Mouse (Mus musculus): ENCODE measurements around the gene Irak2.
A peak's percentile ranks its signal among the peaks of the same experiment; 100 is the strongest.
"Not testable (repeated sequence)": the region's sequence is repeated elsewhere in the genome, so short reads cannot be mapped to it uniquely, and the experiment has no call there.

The Irak2 gene

DNA sequence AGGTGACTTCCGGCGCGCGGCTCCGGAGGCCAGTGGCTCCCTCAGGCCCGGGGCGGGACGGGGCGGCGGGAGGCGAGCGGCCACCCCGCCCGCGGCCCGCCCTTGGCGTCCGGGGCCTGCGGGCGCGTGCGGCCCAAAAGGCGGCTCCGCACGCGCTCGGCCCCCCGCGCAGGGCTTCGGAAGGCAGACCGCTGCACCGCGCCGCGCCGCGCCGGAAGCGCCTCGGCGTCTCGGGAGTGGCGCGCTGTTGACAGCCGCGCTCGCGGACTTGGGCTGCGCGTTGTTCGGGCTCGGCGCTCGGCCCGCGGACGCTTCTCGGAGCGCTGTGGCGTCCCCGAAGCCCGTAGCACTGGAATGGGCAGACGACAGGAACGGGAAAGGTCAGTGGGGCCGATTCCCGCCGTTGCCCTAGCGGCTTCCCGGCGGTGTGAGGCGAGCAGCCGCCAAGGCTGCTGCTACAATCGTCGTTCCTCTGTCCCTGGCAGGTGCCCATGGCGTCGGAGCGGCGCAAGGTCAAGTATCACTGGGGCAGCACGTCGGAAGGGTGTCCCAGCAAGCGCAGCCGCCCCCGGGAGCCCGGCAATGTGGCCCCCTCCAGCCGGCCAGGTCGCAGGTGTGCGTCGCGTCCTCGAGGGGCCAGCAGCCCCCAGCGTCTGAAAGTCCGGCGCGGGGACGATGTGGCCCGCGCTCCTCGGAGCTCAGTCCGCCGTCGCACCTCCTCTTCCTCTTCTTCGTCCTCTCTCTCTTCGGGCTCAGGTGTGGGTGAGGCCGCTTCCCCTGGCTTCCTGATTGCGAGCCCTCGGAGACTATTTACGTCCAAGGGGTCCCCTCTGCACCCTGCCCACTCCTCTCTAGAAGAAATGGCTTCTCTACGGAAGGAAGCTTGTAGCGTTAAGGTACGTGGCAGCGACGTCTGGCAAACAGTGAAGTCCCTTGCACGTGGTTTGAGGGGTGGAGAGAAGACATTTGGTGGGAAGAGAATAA lies 59.2 kb downstream of the Irak2 start:
- peak in 1 of 2 experiments; percentile 59 for DNase-seq

DNA sequence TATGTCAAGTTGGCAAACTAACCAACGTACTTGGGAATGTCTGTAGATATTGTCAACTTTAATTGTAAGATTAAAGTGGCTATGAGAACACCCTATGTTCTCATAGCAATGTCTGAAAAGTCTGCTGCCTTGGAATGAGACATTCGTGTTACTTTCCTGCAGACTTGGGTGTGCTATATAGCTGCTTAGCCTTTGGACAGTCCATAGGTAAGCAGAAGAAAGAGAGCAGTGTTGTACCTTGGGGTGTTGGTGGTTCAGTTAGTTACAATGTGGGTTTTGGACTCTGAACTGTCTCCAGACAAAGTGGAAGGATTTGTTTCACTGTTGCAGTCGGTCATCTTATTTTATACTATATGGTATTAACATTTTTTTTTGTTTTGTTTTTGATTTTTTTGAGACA lies 74.5 kb downstream of the Irak2 start:
- no peak for DNase-seq

DNA sequence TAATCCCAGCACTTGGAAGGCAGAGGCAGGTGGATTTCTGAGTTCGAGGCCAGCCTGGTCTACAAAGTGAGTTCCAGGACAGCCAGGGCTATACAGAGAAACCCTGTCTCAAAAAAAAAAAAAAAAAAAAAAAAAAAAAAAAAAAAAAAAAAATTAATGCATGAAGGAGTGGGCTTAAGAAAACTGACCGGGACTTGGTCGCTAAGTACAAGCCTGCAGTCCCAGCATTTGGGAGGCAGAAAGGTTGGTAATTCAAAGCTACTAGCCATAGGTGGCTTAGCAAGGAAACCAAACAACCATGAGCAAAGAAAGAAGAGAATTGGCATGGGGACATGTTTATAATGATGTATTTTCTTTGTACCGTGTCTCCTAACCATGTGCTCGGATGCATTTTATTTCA lies 75.1 kb downstream of the Irak2 start:
- DNase-seq, result not testable (repeated sequence)

DNA sequence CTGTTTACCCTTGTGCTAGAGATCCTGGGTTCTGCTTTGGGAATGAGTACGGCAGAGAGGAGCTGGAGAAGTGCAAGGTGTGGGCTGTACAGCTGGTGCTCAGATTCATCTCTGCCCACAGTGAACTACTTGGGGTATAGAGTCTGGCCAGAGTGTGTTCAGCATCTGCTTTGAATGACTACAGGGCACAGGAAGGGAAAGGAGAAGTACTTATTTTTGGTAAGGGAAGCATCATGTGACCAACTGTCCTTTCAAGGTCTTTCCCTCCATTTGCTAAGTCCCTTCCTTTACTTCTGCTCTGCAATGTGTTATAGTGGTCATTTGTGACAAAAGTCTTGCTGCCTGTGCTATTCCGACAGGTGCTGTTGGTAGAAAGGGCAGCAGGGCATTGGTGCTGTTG lies 76.0 kb downstream of the Irak2 start:
- no peak for DNase-seq

DNA sequence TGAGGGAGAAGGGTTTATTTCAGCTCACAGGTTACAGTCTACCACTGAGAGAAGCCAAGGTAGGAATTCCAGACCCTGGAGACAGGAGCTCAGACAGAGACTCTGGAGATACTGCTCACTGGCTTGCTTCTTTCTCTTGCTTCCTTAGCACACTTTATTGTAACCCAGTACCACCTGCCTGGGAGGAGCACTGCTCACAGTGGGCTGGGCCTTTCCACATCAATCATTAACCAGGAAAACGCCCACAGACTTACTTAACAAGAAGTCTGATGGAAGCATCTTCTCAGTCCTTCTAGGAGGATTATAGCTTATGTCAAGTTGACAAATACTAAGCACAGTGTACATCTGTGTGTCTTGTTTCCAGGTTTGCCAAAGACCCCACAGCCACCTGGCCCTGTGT lies 76.5 kb downstream of the Irak2 start:
- DNase-seq, result no peak

DNA sequence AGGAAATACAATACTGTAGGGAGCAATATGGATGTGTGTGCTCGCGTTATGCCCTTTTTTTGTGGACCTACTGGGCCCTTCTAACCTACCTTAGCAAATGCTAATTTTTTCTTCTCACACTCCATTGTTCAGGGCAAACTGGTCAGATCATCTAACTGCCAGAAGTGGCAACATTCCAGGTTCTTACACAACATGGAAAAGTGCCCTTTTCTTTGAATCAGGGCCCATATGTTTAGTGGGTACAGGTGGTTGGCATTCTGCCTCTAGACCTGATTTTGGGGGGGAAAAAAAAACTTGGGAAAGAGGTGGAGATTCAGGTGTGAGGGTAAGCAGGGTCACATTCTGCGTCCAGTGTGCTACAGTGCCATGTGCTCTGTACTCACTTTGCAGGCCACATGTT lies 79.3 kb downstream of the Irak2 start:
- DNase-seq, result peak in 1 of 2 experiments; percentile 56

DNA sequence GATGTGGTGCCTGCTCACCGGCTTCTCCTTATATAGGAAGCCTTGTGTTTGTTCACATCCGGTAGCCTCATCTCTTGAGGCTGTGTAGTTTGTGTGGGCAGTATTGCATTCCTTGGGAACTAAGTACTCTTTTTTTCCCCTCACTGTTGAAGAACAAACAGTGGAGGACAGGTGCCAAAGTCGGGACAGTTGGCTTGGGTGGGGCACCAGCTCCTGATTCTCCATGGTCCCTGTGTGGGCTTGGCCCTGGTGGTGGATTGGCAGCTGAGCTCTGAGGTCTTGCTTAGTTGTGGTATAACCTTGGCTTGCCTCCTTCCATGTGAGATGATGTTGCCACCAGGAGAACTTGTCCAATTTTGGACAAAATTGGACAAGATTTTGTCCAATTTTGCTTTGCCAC lies 81.6 kb downstream of the Irak2 start, which contains the start of gene Ghrl:
Ghrl (minus strand) TSS at position 3 of the 400 bp plus-strand sequence.
- DNase-seq, result no peak

DNA sequence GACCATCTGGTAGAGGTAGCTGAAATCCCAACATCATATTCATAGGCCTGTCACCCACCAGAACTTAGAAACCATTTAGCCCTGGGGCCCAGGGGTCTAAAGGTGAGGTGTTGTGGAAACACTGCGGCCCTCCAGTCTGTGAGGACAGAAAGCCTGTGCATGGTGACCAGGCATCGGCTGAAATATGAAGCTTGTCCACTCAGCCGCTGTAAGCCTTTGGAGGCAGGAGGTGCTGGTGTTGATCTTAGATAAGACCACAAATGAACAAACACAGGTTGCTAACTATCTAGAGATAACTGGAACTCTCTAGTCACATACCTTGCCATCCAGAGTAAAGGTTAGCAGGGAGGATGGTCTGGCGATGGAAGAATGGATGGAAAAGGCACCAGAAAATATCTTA lies 82.8 kb downstream of the Irak2 start:
- no peak for DNase-seq

DNA sequence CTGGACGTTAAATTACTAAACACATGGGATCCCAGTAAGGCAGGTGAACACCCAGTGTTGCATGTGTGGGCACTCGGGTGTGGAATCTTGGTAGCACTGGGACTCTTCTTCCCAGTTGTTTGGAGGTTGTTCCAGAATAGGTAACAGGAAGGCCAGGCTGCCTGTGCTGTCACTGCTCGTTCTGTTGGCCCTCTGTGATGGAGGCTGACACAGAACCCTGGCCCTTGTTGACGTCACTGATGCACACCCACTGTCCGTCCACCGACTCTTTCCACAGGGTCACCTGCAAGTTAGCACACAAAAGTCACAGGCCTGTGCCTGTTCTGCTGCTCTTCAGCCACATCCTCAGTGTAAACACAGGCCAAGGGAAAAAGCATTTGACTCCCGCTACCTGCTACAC lies 89.9 kb downstream of the Irak2 start:
- no peak for DNase-seq

DNA sequence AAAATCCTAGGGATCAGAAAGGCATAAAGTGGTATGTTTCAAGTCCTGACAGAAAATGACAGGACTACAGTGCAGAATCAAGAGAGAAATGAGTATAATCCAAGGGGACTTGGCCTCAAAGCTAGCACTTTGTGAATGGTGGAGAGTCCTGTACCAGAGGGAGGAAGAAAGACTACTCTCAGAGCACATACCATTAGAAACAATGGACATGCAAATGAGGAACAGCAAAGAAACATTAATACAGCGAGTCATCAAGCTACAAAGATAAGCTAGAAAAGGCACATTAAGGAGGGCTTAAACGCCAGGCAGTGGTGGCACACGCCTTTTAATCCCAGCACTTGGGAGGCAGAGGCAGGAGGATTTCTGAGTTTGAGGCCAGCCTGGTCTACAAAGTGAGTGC lies 93.0 kb downstream of the Irak2 start:
- no peak for DNase-seq

DNA sequence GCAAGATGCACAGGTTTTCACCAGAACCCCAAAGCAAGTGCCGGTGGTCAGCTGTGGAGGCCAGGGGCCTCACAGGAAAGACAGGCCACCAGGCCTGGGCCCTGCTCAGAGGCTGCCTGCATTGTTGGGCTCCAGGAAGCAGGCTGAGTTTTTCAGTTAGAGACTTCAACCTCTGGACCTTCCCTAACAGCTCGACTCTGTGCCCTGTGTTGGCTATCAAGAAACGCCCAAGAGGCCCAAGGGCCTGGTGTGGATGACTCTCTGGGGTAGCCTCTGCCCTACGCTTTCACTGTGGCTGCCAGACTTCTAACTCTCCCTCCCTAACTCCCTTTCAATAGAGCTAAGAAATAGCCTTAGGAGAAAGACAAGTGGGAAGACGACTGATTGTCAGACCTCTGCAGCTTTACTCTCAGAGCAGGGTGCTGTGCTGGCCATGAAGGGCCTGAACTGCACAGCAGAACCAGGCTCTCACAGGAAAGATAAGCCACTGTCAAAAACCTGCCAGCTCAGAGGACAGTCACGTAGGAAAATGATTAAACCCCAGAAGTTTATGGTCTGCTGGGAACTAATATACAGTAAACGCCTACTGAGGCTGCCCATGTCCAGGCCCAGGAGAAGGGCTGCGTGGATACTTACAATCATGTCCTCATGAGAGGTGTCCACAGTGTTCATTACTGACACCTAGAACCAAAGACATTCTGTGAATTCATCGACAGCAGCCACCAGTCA lies 99.2 kb downstream of the Irak2 start:
- DNase-seq, result no peak

DNA sequence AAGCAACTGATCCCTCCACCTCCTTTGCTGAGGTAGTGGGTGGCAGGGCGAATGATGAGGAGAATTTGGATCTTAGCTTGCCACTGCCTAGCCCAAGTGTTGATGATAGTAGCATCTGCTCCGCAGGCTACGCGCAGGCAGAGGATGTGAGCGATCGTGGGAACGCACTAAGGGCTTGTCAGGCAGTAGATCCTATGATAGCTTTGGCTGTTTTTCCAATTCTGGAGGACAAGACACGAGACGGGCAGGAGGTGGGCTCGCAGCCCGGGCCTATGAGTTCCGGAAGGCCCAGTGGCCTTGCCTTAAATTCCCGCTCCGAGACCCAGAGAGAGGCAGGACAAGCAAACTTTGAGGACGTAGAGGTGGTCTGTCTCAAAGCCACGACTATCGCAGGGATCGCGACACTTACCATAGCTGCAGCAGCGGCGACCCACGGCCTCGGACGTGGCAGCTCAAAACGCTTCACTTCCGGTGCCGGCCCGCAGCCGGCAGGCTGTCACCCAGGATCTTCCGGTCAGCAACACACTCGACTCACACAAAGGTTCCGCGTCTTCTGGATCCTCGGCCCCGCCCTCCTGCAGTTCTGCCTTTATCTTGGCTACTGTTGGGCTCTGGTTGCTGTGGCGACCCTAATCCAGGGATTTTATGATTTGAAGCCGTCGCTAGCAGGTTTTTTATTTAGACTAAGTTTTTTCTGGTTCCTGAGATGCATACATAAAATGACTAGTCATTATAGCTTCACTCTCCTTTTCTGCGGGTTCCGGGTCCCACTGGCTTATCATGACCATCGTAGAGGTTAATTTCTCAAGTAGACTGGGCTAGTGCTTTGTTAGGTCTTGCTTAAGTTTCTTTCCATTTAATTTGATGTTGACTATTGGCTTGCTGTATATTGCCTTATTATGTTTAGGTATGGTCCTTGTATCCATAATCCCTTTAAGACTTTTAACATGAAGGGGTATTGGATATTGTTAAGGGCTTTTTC lies 102.3 kb downstream of the Irak2 start, which contains the start of gene Sec13:
Sec13 (minus strand) TSS at position 508 of the 982 bp plus-strand sequence.
- DNase-seq, result peak; percentile 89 to 92

DNA sequence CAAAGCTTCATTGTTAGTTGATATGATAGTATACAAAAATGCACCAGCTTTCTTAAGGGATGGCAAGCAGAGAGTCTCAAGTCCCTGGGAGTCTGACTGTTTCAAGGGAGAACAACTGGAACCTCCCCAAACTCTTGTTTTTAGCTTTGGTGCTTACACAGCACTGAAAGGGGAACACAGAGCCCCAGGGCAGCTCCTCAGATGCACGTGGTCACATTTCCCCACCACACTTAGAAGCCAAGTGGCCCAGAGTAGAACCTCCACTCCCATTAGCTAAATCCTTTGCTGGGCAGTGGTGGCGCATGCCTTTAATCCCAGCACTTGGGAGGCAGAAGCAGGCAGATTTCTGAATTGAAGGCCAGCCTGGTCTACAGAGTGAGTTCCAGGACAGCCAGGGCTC lies 103.2 kb downstream of the Irak2 start:
- no peak for DNase-seq

DNA sequence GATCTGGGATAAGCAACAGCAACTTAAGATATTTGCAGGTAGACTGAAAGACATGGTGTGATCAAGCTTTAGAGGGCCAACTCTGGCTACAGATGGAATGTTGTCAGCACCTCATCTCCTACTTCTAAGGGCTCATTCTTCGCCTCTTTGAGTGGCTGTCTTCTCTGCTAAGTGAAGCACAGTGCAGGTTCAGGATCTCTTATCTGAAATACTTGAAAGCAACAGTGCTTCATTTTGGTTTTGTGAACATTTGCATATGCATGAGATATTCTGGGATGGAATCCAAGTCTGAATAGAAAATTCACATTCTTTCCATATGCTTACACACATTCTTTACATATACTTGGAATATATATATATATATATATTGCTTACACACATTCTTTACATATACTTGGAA lies 104.1 kb downstream of the Irak2 start:
- DNase-seq, result no peak

DNA sequence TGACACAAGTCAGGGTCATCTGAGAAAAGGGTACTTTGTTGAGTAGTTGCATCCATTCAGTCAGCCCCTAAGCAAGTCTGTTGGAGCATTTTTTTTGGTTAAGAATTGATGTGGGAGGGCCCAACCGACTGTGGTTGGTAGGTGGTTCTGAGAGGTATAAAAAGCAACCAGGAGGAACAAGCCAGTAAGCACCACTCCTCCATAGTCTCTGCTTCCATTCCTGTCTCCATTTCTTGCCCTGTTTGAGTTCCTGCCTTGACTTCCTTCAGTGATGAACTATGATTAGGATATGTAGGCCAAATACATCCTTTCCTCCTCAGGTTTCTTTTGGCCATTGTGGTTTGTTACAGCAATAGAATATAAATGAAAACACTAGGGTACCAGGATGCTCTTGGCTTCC lies 104.8 kb downstream of the Irak2 start:
- no peak for DNase-seq

Measured in cerebellum, postnatal 25 days (tissue).